Mouse (Mus musculus): Measurements from ENCODE around the gene Rassf1.

Rassf1 gene

GRCm38 (mm10) chr9:107540420-107540819 is 10.9 kb upstream of the Rassf1 start:
- no peak for DNase-seq (ENCODE audit: low read depth)

DNA sequence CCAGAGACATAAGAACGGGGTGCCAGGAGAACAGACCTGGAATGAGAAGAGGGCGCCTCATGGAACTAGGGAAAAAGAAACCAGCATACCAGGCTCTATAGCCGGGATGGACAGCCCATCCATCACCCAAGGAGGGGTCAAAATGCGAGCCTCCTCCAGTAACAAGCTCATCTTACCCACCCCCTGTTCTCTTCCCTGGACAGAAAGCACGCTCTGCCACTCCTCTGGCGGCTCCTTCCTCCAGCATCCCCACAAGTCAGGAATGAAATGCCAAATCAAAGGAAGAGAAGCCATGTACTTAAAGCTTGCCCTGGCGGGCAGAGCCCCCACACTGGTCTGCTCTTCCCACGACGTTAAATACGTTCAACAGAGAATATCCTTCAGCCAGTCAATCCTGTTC is 10.3 kb upstream of the Rassf1 start:
- no peak for DNase-seq (ENCODE audit: low read depth)

GRCm38 (mm10) chr9:107541474-107542351 is 9.6 kb upstream of the Rassf1 start, which contains the start of the genes Cyb561d2 and Nprl2:
Gene Cyb561d2 (minus strand): TSS chr9:107542193.
Gene Nprl2 (plus strand): TSS chr9:107542226.
- peak; percentile 94 for DNase-seq (ENCODE audit: low read depth)

DNA sequence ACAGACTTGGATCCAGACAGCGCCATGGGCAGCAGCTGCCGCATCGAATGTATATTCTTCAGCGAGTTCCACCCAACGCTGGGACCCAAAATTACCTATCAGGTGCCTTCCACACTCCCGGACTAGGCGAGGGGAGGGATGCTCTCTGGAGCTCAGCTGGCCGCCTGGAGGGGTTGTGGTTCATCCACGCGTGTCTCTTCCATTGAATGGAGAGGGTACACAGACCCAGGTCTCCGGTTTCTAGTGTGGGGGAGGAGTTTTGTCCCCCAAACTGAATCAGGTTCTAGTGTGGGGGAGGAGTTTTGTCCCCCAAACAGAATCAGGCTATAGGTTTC is 9.0 kb upstream of the Rassf1 start:
- DNase-seq (ENCODE audit: low read depth): no peak

- DNase-seq (ENCODE audit: low read depth): no peak
Measured at GRCm38 (mm10) chr9:107542721-107543120, 8.6 kb upstream of the Rassf1 start.

GRCm38 (mm10) chr9:107543299-107543698 is 8.1 kb upstream of the Rassf1 start:
- no peak for DNase-seq (ENCODE audit: low read depth)

- DNase-seq (ENCODE audit: low read depth): no peak
Measured at GRCm38 (mm10) chr9:107544196-107544700, 7.1 kb upstream of the Rassf1 start.

GRCm38 (mm10) chr9:107544729-107545128 is 6.6 kb upstream of the Rassf1 start:
- DNase-seq (ENCODE audit: low read depth): no peak

GRCm38 (mm10) chr9:107545199-107545598 is 6.2 kb upstream of the Rassf1 start:
- DNase-seq (ENCODE audit: low read depth): no peak

- peak; percentile 87 for DNase-seq (ENCODE audit: low read depth)
Measured at GRCm38 (mm10) chr9:107545602-107546001, 5.8 kb upstream of the Rassf1 start.

DNA sequence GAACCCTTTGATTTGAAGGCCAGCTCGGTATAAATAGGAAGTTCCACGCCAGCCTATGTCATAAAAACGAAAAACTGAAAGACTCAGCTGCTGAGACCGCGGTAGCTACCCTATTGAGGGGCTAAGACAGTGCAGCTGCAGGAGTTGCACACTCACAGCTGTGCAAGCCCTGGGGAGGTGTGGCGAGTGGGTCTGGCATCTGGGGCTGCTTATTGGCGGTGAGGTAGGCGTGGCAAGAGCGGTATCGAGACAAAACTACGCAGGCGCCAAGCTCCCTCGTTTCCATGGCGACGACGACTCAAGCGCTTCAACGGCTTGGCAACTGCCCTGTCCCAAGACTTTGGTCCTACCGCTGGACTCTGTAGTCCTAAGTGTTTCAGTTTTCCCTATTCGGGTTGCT is 4.3 kb upstream of the Rassf1 start, which contains the start of gene Zmynd10:
Zmynd10 (plus strand) TSS at position 273 of the 400 bp plus-strand sequence.
- DNase-seq (ENCODE audit: low read depth): peak; percentile 92

DNA sequence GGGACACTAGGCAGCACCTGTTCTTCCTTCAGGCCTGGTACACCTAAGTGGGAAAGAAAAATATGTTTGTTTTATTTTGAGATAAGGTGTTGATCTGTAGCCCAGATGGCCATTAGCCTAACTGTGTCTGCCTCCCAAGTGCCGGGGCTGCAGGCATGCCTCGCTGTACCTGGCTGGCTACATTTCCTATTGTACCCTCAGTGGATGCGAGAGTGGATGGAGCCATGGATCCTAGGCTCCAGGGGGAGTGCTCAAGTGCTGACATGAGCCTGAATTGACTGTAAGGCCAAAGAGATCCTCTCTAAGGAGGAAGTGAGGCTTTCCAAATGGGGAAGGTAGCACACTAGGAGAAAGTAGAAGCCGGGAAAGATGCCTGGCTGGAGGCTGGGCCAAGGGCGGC is 3.4 kb upstream of the Rassf1 start:
- DNase-seq (ENCODE audit: low read depth): no peak

- no peak for DNase-seq (ENCODE audit: low read depth)
Measured at GRCm38 (mm10) chr9:107548820-107549219, 2.5 kb upstream of the Rassf1 start.

DNA sequence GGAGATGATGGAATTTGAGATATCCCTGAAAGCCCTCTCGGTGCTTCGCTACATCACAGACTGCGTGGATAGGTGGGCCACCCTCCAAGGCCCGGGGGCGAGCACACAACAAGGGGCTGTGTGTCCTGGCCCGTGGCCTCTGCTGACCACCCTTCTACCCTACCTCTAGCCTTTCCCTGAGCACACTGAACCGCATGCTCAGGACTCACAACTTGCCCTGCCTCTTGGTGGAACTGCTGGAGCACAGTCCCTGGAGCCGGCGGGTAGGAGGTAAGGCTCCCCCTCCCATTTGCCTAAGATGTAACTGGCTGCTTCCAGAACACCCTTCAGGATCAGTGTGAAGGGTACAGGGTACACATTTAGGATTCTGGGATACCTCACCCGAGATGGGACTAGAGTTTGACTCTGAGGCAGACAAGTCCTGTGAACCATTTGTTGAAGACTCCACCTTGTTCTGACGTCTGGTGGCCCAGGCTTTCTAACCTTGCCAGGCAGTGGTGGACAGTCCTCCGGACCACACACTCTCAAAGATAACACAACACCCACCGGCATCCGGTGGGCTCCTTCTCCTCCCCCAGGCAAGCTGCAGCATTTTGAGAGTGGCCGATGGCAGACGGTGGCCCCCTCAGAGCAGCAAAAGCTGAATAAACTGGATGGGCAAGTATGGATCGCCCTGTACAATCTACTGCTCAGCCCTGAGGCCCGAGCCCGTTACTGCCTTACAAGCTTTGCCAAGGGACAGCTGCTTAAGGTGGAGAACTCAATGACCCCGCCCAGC is 1.9 kb upstream of the Rassf1 start:
- no peak for DNase-seq (ENCODE audit: low read depth)

DNA sequence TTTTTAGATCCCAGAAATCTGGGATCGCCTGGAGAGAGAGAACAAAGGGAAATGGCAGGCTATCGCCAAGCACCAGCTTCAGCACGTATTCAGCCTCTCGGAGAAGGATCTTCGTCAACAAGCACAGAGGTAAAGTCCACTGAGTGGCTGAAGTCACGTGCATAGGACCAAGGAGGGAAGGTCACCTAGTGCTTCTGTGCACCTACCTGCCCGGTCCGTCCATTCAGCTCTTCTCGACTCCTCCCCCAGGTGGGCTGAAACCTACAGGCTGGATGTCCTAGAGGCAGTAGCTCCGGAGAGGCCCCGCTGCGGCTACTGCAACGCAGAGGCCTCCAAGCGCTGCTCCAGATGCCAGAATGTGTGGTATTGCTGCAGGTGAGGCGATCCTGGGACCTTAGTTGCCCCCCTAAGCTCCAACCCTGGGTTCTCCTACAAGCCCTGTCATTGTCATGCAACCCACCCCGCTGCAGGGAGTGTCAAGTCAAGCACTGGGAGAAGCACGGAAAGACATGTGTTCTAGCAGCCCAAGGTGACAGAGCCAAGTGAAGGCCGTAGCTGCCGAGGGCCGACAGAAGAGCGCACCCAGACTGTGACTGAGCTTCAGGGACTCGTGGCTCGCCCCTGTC is 751 bp upstream of the Rassf1 start:
- DNase-seq (ENCODE audit: low read depth): no peak

GRCm38 (mm10) chr9:107551890-107552355 is 568 bp downstream of the Rassf1 start:
- DNase-seq (ENCODE audit: low read depth): peak; percentile 57

- no peak for DNase-seq (ENCODE audit: low read depth)
Measured at GRCm38 (mm10) chr9:107552690-107553393, 1.5 kb downstream of the Rassf1 start.

GRCm38 (mm10) chr9:107553541-107554318 is 2.4 kb downstream of the Rassf1 start:
- peak; percentile 7 for DNase-seq (ENCODE audit: low read depth)

- peak; percentile 99 for DNase-seq (ENCODE audit: low read depth)
Measured at GRCm38 (mm10) chr9:107554319-107554825, 3.0 kb downstream of the Rassf1 start.

DNA sequence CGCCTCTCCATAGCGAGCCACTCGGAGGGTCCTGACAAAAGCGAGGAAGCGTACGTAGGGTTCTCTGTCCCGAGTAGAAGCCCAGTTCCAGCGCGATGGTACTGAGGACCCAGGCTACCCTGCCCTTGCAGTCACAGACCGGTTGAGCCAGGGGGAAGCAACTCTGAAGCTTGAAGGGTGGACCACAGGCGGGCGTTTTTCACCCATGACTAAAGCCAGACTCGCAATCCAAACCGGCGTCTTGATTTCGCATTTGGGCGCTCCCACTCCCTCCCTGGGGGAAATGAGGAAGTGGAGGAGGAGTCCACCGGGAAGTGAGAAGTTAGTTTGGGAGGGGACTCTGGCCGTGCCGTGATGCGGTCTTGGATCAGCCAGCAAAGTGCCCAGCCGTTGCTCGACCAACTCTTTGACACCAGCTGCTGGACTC is 3.7 kb downstream of the Rassf1 start:
- DNase-seq (ENCODE audit: low read depth): peak; percentile 82

Measured in NIH3T3 (cell line).